Mouse (Mus musculus) neural tube, embryonic 14.5 days (tissue): ENCODE measurements around the gene Trim7. TPM values are rescaled to one million over a fixed set of nuclear protein-coding genes. Genes with fewer than 3 reads are reported as not detected.
A peak's percentile ranks its signal among the peaks of the same experiment; 100 is the strongest.

ENCODE experiments used
- ATAC-seq: fragments of 200-750 bp; cut with Nextera tagmentation; 2 replicates; pipeline ENCODE4 v1.8.0; 2017; ENCODE audit warnings: low read depth, mild to moderate bottlenecking, moderate TSS enrichment, moderate library complexity
- H3K27ac ChIP-seq: fragments of 300-500 bp; sonication (generic); 2 replicates; pipeline ENCODE4 v1.5.1; 2014; ENCODE audit warnings: low read depth, mild to moderate bottlenecking, control low read depth, low read length, moderate library complexity, mixed read lengths
- H3K27me3 ChIP-seq: fragments of 300-500 bp; sonication (generic); 2 replicates; pipeline ENCODE4 v1.6.1; 2014; ENCODE audit warnings: low read length; ENCODE audit not compliant: control insufficient read depth, insufficient read depth
- H3K36me3 ChIP-seq: fragments of 300-500 bp; sonication (generic); 2 replicates; pipeline ENCODE4 v1.6.1; 2014; ENCODE audit warnings: low read length, mixed read lengths; ENCODE audit not compliant: control insufficient read depth, insufficient read depth
- H3K4me1 ChIP-seq: fragments of 300-500 bp; sonication (generic); 2 replicates; pipeline ENCODE4 v1.6.1; 2014; ENCODE audit warnings: low read length; ENCODE audit not compliant: control insufficient read depth, insufficient read depth
- H3K4me2 ChIP-seq: fragments of 300-500 bp; sonication (generic); 2 replicates; pipeline ENCODE4 v1.6.1; 2014; ENCODE audit warnings: mild to moderate bottlenecking, low read depth, low read length, control low read depth
- H3K4me3 ChIP-seq: fragments of 300-500 bp; sonication (generic); 2 replicates; pipeline ENCODE4 v1.5.1; 2014; ENCODE audit warnings: low read depth, low read length, control low read depth, mixed read lengths
- H3K9ac ChIP-seq: fragments of 300-500 bp; sonication (generic); replicated peaks from 2 replicates; pipeline ENCODE4 v1.6.1; 2014; ENCODE audit warnings: low read depth, mild to moderate bottlenecking, control low read depth, low read length, mixed read lengths
- H3K9me3 ChIP-seq: fragments of 300-500 bp; sonication (generic); 2 replicates; pipeline ENCODE4 v1.6.1; 2016; ENCODE audit warnings: low read length; ENCODE audit not compliant: control insufficient read depth
- whole genome bisulfite sequencing: fragments of 180-500 bp; shearing (Covaris S2); extraction: QIAGEN DNeasy Blood & Tissue Kit; methylation state at CpG from one replicate; pipeline ENCODE4 v1.1.7; 2014; 5-methylcytosine and 5-hydroxymethylcytosine counted together
- polyA plus RNA-seq: library from polyadenylated mRNA; unstranded; fragments of >200 nt; fragmentation: Nextera tagmentation; extraction: Ambion mirVana; gene quantifications from 2 replicates; pipeline ENCODE4 v1.2.1, GENCODE M21; 2014

Gene Trim7
- polyA plus RNA-seq, 1 experiment from 2014 or later: 2.0 TPM

- peak; percentile 94 for ATAC-seq
- Histone ChIP-seq H3K4me1 (peaks cover 22% of the 10 kb centered on the region), H3K27me3 (no peaks in the 10 kb centered on the region), H3K27ac (peak within 1 kb of the TSS; percentile 90), H3K4me3 (peak within 1 kb of the TSS; percentile 82), H3K9me3 (no peaks in the 10 kb centered on the region), H3K36me3 (peaks cover 34% of the 10 kb centered on the region), H3K4me2 (peak within 1 kb of the TSS; percentile 87), H3K9ac (peak within 1 kb of the TSS; percentile 87)
- under 1% methylated on average over 47 of the region's 47 CpGs for WGBS
Measured at GRCm38 (mm10) chr11:48799921-48800701, 25.8 kb upstream of the Trim7 start, which contains the start of gene Rack1. Gene Rack1 (plus strand): TSS chr11:48800332.

GRCm38 (mm10) chr11:48801831-48802772 is 23.8 kb upstream of the Trim7 start:
- 83% methylated on average over 17 of the region's 17 CpGs for WGBS
- Histone ChIP-seq H3K27me3 (no peaks in the 10 kb centered on the region), H3K4me1 (peaks cover 22% of the 10 kb centered on the region), H3K4me2 (peak overlapping the region; percentile 87), H3K36me3 (peaks cover 53% of the 10 kb centered on the region), H3K4me3 (peak overlapping the region; percentile 82), H3K27ac (no peak overlapping the region), H3K9me3 (no peaks in the 10 kb centered on the region), H3K9ac (peak overlapping the region; percentile 87)
- ATAC-seq: no peak

GRCm38 (mm10) chr11:48803988-48804387 is 22.0 kb upstream of the Trim7 start:
- Histone ChIP-seq H3K4me3 (no peak overlapping the region), H3K27ac (no peak overlapping the region), H3K36me3 (peaks cover 64% of the 10 kb centered on the region), H3K27me3 (no peaks in the 10 kb centered on the region), H3K9me3 (no peaks in the 10 kb centered on the region), H3K9ac (no peak overlapping the region), H3K4me2 (no peak overlapping the region), H3K4me1 (peaks cover 16% of the 10 kb centered on the region)
- WGBS: 90% methylated on average over 2 of the region's 2 CpGs
- ATAC-seq: no peak

- H3K27me3 ChIP-seq: no peaks in the 10 kb centered on the region
- peaks cover 64% of the 10 kb centered on the region for H3K36me3 ChIP-seq
- H3K9ac ChIP-seq: no peak overlapping the region
- ATAC-seq: no peak
- no peak overlapping the region for H3K4me3 ChIP-seq
- no peak overlapping the region for H3K27ac ChIP-seq
- H3K9me3 ChIP-seq: no peaks in the 10 kb centered on the region
- 96% methylated on average over 2 of the region's 2 CpGs for WGBS
- H3K4me1 ChIP-seq: peaks cover 15% of the 10 kb centered on the region
- H3K4me2 ChIP-seq: no peak overlapping the region
Measured at GRCm38 (mm10) chr11:48804922-48805321, 21.0 kb upstream of the Trim7 start.

GRCm38 (mm10) chr11:48806856-48807562 is 18.9 kb upstream of the Trim7 start:
- H3K9ac ChIP-seq: no peak overlapping the region
- peaks cover 5% of the 10 kb centered on the region for H3K4me1 ChIP-seq
- ATAC-seq: peak; percentile 36; the same call in 1 of the 2 replicates
- WGBS: 63% methylated on average over 21 of the region's 21 CpGs
- no peak overlapping the region for H3K4me3 ChIP-seq
- no peaks in the 10 kb centered on the region for H3K9me3 ChIP-seq
- H3K4me2 ChIP-seq: no peak overlapping the region
- H3K27ac ChIP-seq: no peak overlapping the region
- no peaks in the 10 kb centered on the region for H3K27me3 ChIP-seq
- H3K36me3 ChIP-seq: peaks cover 63% of the 10 kb centered on the region

GRCm38 (mm10) chr11:48807563-48808303 is 18.2 kb upstream of the Trim7 start:
- H3K4me1 ChIP-seq: no peaks in the 10 kb centered on the region
- H3K36me3 ChIP-seq: peaks cover 59% of the 10 kb centered on the region
- no peaks in the 10 kb centered on the region for H3K9me3 ChIP-seq
- H3K9ac ChIP-seq: no peak overlapping the region
- peak; percentile 21; the same call in 1 of the 2 replicates for ATAC-seq
- H3K27me3 ChIP-seq: no peaks in the 10 kb centered on the region
- no peak overlapping the region for H3K4me3 ChIP-seq
- H3K27ac ChIP-seq: no peak overlapping the region
- WGBS: 73% methylated on average over 14 of the region's 14 CpGs
- no peak overlapping the region for H3K4me2 ChIP-seq

- no peaks in the 10 kb centered on the region for H3K9me3 ChIP-seq
- no peak for ATAC-seq
- H3K4me3 ChIP-seq: no peak overlapping the region
- no peaks in the 10 kb centered on the region for H3K4me1 ChIP-seq
- no peaks in the 10 kb centered on the region for H3K27me3 ChIP-seq
- no peak overlapping the region for H3K4me2 ChIP-seq
- H3K36me3 ChIP-seq: peaks cover 54% of the 10 kb centered on the region
- no peak overlapping the region for H3K9ac ChIP-seq
- no peak overlapping the region for H3K27ac ChIP-seq
Measured at GRCm38 (mm10) chr11:48808304-48808646, 17.7 kb upstream of the Trim7 start.

GRCm38 (mm10) chr11:48808737-48809433 is 17.1 kb upstream of the Trim7 start:
- Histone ChIP-seq H3K4me1 (no peaks in the 10 kb centered on the region), H3K4me2 (no peak overlapping the region), H3K9me3 (no peaks in the 10 kb centered on the region), H3K36me3 (peaks cover 47% of the 10 kb centered on the region), H3K27ac (no peak overlapping the region), H3K4me3 (no peak overlapping the region), H3K27me3 (no peaks in the 10 kb centered on the region), H3K9ac (no peak overlapping the region)
- 75% methylated on average over 16 of the region's 16 CpGs for WGBS
- no peak for ATAC-seq
